ENCODE assay signal across 10 mouse cellular contexts in the genomic region with DNA sequence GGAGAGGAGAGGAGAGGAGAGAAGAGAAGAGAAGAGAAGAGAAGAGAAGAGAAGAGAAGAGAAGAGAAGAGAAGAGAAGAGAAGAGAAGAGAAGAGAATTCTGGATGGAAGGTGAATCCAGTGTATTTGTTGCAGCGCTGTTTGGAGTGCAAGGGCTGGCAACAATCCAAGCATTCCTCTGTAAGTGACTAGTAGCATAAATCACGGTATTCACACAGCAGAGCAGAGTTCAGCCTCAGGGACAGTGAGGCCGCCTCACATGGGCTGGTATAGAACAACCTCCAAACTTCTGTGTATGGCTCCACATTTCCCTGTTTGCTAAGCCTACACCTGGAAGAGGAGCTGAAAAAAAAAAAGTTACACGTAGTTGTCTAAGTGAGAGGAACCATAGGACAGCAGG. TPM values are rescaled to one million over a fixed set of nuclear protein-coding genes. Genes with fewer than 3 reads are reported as not detected.
DNase-seq lines count a peak whose midpoint lies in the region; ATAC-seq and TF ChIP-seq lines count a peak whose summit lies in the region.
"Had no signal": no experiment of that assay in that cellular context is flagged by ENCODE, and none has a peak within 500 bp of the region (broad histone marks: within the 10 kb centered on the region; RNA-seq: fewer than 3 reads in every experiment).

No protein-coding gene starts in this region.

- no peak overlapping the region for H3K27ac ChIP-seq in embryonic facial prominence, embryonic 14.5 days (replicated peaks; ENCODE audit: low read depth, low read length)
- no peak overlapping the region for H3K27ac ChIP-seq in embryonic facial prominence, embryonic 10.5 days (replicated peaks)
- no peak overlapping the region for H3K27ac ChIP-seq in lung, embryonic 16.5 days (ENCODE audit: low read length)
- peak overlapping the region; percentile 20; the same call in 1 of the 2 replicates for H3K27ac ChIP-seq in intestine, embryonic 16.5 days (ENCODE audit: low read length)
- H3K27ac ChIP-seq: hindbrain, embryonic 13.5 days; midbrain, embryonic 10.5 days had no signal

- H3K27me3 ChIP-seq in embryonic facial prominence, embryonic 14.5 days (replicated peaks; ENCODE audit: control insufficient read depth, insufficient read depth, low read length), result no peaks in the 10 kb centered on the region
- H3K27me3 ChIP-seq in embryonic facial prominence, embryonic 10.5 days (replicated peaks; ENCODE audit: low read depth, poor library complexity, severe bottlenecking), result no peaks in the 10 kb centered on the region
- H3K27me3 ChIP-seq in lung, embryonic 16.5 days (ENCODE audit: control insufficient read depth, insufficient read depth, low read depth, low read length), result no peaks in the 10 kb centered on the region
- no peaks in the 10 kb centered on the region for H3K27me3 ChIP-seq in intestine, embryonic 16.5 days (replicated peaks; ENCODE audit: control insufficient read depth, insufficient read depth, low read length)

- intact Hi-C loops in left cerebral cortex, postnatal 4 days (cut with DNase I), result no loop called here

- peak; percentile 88 for DNase-seq in embryonic facial prominence, embryonic 14.5 days (ENCODE audit: low spot score)
- no peak for DNase-seq in embryonic facial prominence, embryonic 10.5 days (ENCODE audit: low spot score)
- DNase-seq in lung, adult 2 months, result no peak
- DNase-seq in lung, postnatal 4 days, result peak; percentile 51 to 61
- no peak for DNase-seq in right cerebral cortex, adult 18-20 months
- no peak for DNase-seq in left cerebral cortex, postnatal 4 days

- H3K9ac ChIP-seq in embryonic facial prominence, embryonic 14.5 days (ENCODE audit: low read depth, low read length), result no peak overlapping the region
- peak overlapping the region; percentile 6; the same call in 1 of the 2 replicates for H3K9ac ChIP-seq in lung, embryonic 16.5 days (ENCODE audit: low read length)
- no peak overlapping the region; the same call in 1 of the 2 replicates for H3K9ac ChIP-seq in intestine, embryonic 16.5 days (ENCODE audit: low read depth, low read length)
- H3K9ac ChIP-seq: hindbrain, embryonic 13.5 days had no signal

- 31% methylated on average over 4 of the region's 4 CpGs for WGBS in embryonic facial prominence, embryonic 14.5 days
- WGBS in embryonic facial prominence, embryonic 10.5 days, result 81% methylated on average over 4 of the region's 4 CpGs
- WGBS in lung, embryonic 16.5 days, result 6% methylated on average over 4 of the region's 4 CpGs
- 23% methylated on average over 4 of the region's 4 CpGs for WGBS in lung, adult 2 months
- WGBS in intestine, embryonic 16.5 days, result 17% methylated on average over 4 of the region's 4 CpGs

- H3K4me3 ChIP-seq in embryonic facial prominence, embryonic 14.5 days (ENCODE audit: low read depth, low read length), result no peak overlapping the region
- H3K4me3 ChIP-seq in embryonic facial prominence, embryonic 10.5 days, result no peak overlapping the region
- no peak overlapping the region for H3K4me3 ChIP-seq in lung, embryonic 16.5 days (ENCODE audit: low read length)
- H3K4me3 ChIP-seq in lung, adult 2 months (replicated peaks; ENCODE audit: extremely low read depth, low read depth, low read length), result no peak overlapping the region
- H3K4me3 ChIP-seq in intestine, embryonic 16.5 days (ENCODE audit: low read length), result no peak overlapping the region
- H3K4me3 ChIP-seq: hindbrain, embryonic 13.5 days; midbrain, embryonic 10.5 days had no signal

- H3K4me1 ChIP-seq in embryonic facial prominence, embryonic 14.5 days (ENCODE audit: control insufficient read depth, insufficient read depth, low read length), result peaks cover 32% of the 10 kb centered on the region
- peaks cover 44% of the 10 kb centered on the region for H3K4me1 ChIP-seq in embryonic facial prominence, embryonic 10.5 days
- peaks cover 88% of the 10 kb centered on the region for H3K4me1 ChIP-seq in lung, embryonic 16.5 days (replicated peaks; ENCODE audit: control insufficient read depth, insufficient read depth, low read length)
- peaks cover 58% of the 10 kb centered on the region for H3K4me1 ChIP-seq in lung, adult 2 months (ENCODE audit: control insufficient read depth, insufficient read depth, low read length)
- peaks cover 52% of the 10 kb centered on the region for H3K4me1 ChIP-seq in intestine, embryonic 16.5 days (ENCODE audit: control insufficient read depth, insufficient read depth, low read length)

- TF ChIP-seq CTCF in lung, adult 2 months (IDR thresholded peaks at IDR 0.05; ENCODE audit: insufficient read depth, low read length), result no peak

- ATAC-seq in embryonic facial prominence, embryonic 14.5 days (ENCODE audit: low read depth), result no peak
- no peak for ATAC-seq in lung, embryonic 16.5 days (ENCODE audit: low read depth)
- peak; percentile 53 for ATAC-seq in intestine, embryonic 16.5 days

- no peak overlapping the region for H3K4me2 ChIP-seq in embryonic facial prominence, embryonic 14.5 days (ENCODE audit: low read depth, low read length)
- no peak overlapping the region for H3K4me2 ChIP-seq in lung, embryonic 16.5 days (ENCODE audit: low read depth, low read length)
- H3K4me2 ChIP-seq in intestine, embryonic 16.5 days (ENCODE audit: low read depth, low read length), result no peak overlapping the region
- H3K4me2 ChIP-seq: hindbrain, embryonic 13.5 days had no signal

- no peaks in the 10 kb centered on the region for H3K9me3 ChIP-seq in embryonic facial prominence, embryonic 14.5 days (ENCODE audit: control insufficient read depth, low read length)
- no peaks in the 10 kb centered on the region for H3K9me3 ChIP-seq in embryonic facial prominence, embryonic 10.5 days
- no peaks in the 10 kb centered on the region for H3K9me3 ChIP-seq in lung, embryonic 16.5 days (ENCODE audit: control insufficient read depth, low read length)
- no peaks in the 10 kb centered on the region for H3K9me3 ChIP-seq in intestine, embryonic 16.5 days (ENCODE audit: control insufficient read depth, low read length)
- H3K9me3 ChIP-seq: hindbrain, embryonic 13.5 days had no signal

- H3K36me3 ChIP-seq in embryonic facial prominence, embryonic 14.5 days (ENCODE audit: control insufficient read depth, insufficient read depth, low read length), result no peaks in the 10 kb centered on the region
- H3K36me3 ChIP-seq in embryonic facial prominence, embryonic 10.5 days (replicated peaks), result peaks cover 36% of the 10 kb centered on the region
- no peaks in the 10 kb centered on the region; the same call in 1 of the 2 replicates for H3K36me3 ChIP-seq in lung, embryonic 16.5 days (ENCODE audit: control insufficient read depth, insufficient read depth, low read length)
- H3K36me3 ChIP-seq in intestine, embryonic 16.5 days (ENCODE audit: control insufficient read depth, insufficient read depth, low read length), result no peaks in the 10 kb centered on the region
- H3K36me3 ChIP-seq: hindbrain, embryonic 13.5 days had no signal

- no peak for TF ChIP-seq POLR2A in lung, adult 2 months (IDR thresholded peaks at IDR 0.05; ENCODE audit: borderline replicate concordance, extremely low read depth, low read depth, low read length)

RNA-seq across cellular contexts. Expression of a gene that starts 6.4 kb away (rescaled TPM):
- polyA plus RNA-seq in embryonic facial prominence, embryonic 14.5 days (2014; fragmentation: Nextera tagmentation; extraction: Ambion mirVana), result 9.4 and 9.8 TPM in 2 replicates
- polyA plus RNA-seq in embryonic facial prominence, embryonic 10.5 days (2016; fragmentation: Nextera tagmentation; extraction: Ambion mirVana), result 7.3 and 8.2 TPM in 2 replicates
- 11.1 and 12.1 TPM in 2 replicates for polyA plus RNA-seq in lung, embryonic 16.5 days (2015; fragmentation: Nextera tagmentation; extraction: Ambion mirVana)
- polyA plus RNA-seq in lung, adult 2 months (2012; rRNA removed), result 26.5 and 29.5 TPM in 2 replicates
- polyA plus RNA-seq in intestine, embryonic 16.5 days (2015; fragmentation: Nextera tagmentation; extraction: Ambion mirVana), result 6.3 and 6.7 TPM in 2 replicates
- total RNA-seq in left cerebral cortex, postnatal 4 days (2021), result 10 to 100 TPM; 12.9 to 14.9 TPM

Comparison
In these comparisons a context has a peak if more than half of its experiments do, and no peak if none do; other contexts are left out.
1. DNase-seq: peak in embryonic facial prominence, embryonic 14.5 days (single experiment) and lung, postnatal 4 days (2 of 2); none in embryonic facial prominence, embryonic 10.5 days (single experiment), lung, adult 2 months (single experiment), right cerebral cortex, adult 18-20 months (single experiment) and left cerebral cortex, postnatal 4 days (single experiment).